Mouse (Mus musculus) liver, embryonic 16.5 days (tissue): ENCODE measurements around the gene D430041D05Rik. TPM values are rescaled to one million over a fixed set of nuclear protein-coding genes. Genes with fewer than 3 reads are reported as not detected.

ENCODE experiments used
- ATAC-seq: fragments of 200-750 bp; cut with Nextera tagmentation; 2 replicates; pipeline ENCODE4 v1.8.0; 2017; ENCODE audit warnings: low read depth, mild to moderate bottlenecking, moderate number of reproducible peaks, moderate library complexity
- H3K27ac ChIP-seq: fragments of 300-500 bp; sonication (generic); 2 replicates; pipeline ENCODE4 v1.5.1; 2014; ENCODE audit warnings: mild to moderate bottlenecking, low read length
- H3K27me3 ChIP-seq: fragments of 300-500 bp; sonication (generic); 2 replicates; pipeline ENCODE4 v1.6.1; 2014; ENCODE audit warnings: low read depth, low read length, mixed read lengths; ENCODE audit not compliant: control insufficient read depth, insufficient read depth
- H3K36me3 ChIP-seq: fragments of 300-500 bp; sonication (generic); 2 replicates; pipeline ENCODE4 v1.6.1; 2014; ENCODE audit warnings: mild to moderate bottlenecking; ENCODE audit not compliant: control insufficient read depth, insufficient read depth
- H3K4me1 ChIP-seq: fragments of 300-500 bp; sonication (generic); 2 replicates; pipeline ENCODE4 v1.6.1; 2014; ENCODE audit warnings: low read depth, low read length, mixed read lengths; ENCODE audit not compliant: control insufficient read depth
- H3K4me2 ChIP-seq: fragments of 300-500 bp; sonication (generic); 2 replicates; pipeline ENCODE4 v1.6.1; 2014; ENCODE audit warnings: low read depth, low read length, mixed read lengths
- H3K4me3 ChIP-seq: fragments of 300-500 bp; sonication (generic); 2 replicates; pipeline ENCODE4 v1.5.1; 2014; ENCODE audit warnings: low read depth, mild to moderate bottlenecking, low read length
- H3K9ac ChIP-seq: fragments of 300-500 bp; sonication (generic); 2 replicates; pipeline ENCODE4 v1.6.1; 2014; ENCODE audit warnings: low read depth, low read length
- H3K9me3 ChIP-seq: fragments of 300-500 bp; sonication (generic); replicated peaks from 2 replicates; pipeline ENCODE4 v1.6.1; 2016; ENCODE audit warnings: low read length; ENCODE audit not compliant: control insufficient read depth
- WGBS: fragments of 180-500 bp; shearing (Covaris S2); extraction: QIAGEN DNeasy Blood & Tissue Kit; methylation state at CpG from one replicate; pipeline ENCODE4 v1.1.7; 2014; ENCODE audit not compliant: insufficient replicate concordance; 5-methylcytosine and 5-hydroxymethylcytosine counted together
- polyA plus RNA-seq: library from polyadenylated mRNA; unstranded; fragments of >200 nt; fragmentation: Nextera tagmentation; extraction: Ambion mirVana; gene quantifications from 2 replicates; pipeline ENCODE4 v1.2.1, GENCODE M21; 2015

Gene D430041D05Rik
- polyA plus RNA-seq, 1 experiment from 2014 or later: not detected

DNA sequence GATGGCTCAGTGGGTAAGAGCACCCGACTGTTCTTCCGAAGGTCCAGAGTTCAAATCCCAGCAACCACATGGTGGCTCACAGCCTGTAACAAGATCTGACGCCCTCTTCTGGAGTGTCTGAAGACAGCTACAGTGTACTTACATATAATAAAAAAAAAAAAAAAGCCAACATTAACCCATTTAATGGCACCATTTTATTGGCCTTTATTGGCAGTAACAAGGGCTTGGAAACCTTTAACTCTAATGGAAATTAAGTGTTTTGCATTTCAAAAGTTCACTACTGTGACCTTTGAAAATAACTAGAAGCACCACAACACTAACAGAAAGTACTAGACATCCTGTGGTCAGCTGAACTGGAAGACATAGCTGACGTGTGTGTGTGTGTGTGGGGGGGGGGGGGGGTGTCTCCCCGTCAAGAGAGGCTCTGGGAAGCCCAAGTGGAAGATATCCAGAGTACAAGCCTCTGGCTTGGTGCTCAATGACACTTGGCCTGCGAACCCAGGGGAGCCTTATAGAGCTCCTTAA lies 39.1 kb downstream of the D430041D05Rik start:
- Histone ChIP-seq H3K4me3 (no peak overlapping the region), H3K9ac (no peak overlapping the region), H3K4me2 (no peak overlapping the region), H3K27me3 (no peaks in the 10 kb centered on the region), H3K27ac (no peak overlapping the region), H3K36me3 (no peaks in the 10 kb centered on the region), H3K9me3 (no peaks in the 10 kb centered on the region), H3K4me1 (no peaks in the 10 kb centered on the region)
- ATAC-seq: no peak
- 50% methylated on average over 6 of the region's 6 CpGs for WGBS

DNA sequence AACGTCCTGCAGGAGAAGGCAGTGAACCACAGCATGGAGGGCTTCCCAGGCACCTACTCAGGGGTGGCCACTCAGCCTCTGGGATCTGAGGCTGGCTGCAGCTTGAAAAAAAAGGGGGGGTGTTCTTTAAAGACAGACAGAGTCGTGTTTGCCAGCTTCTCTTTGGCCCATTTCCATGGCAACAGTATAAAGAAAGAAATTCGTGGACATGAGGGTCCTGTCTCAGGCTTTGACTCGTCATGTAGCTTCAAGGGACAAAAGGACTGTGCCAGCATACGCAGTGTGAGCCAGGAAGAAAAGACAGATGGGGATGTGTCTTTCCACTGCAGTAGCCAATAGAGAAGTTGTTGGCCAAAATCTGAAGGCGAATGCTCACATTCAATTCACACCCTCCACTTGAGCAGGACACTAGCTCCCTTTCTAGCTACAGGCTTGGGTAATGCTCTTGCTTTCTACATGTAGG lies 42.9 kb downstream of the D430041D05Rik start:
- Histone ChIP-seq H3K27ac (no peak overlapping the region), H3K9me3 (no peaks in the 10 kb centered on the region), H3K4me1 (no peaks in the 10 kb centered on the region), H3K4me3 (no peak overlapping the region), H3K4me2 (no peak overlapping the region), H3K27me3 (no peaks in the 10 kb centered on the region), H3K9ac (no peak overlapping the region), H3K36me3 (no peaks in the 10 kb centered on the region)
- 41% methylated on average over 6 of the region's 6 CpGs for WGBS
- no peak for ATAC-seq

DNA sequence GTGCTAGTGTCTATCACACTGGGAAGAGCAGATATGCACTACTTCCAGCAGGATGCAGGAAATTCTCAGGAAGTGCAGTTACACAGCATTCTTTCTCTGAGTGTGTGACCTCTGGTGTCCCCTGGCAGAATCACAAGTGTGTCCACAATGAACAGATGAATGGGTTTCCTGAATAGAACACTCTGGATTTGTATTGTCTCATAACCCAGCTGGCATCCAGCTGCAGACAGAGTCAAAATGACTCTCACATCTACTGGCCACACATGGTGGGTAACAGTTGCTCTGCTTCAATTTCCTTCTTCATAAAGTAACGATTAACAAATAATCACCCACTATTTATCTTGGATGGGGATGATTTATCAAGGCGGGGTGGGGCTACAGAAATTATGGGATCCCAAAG lies 43.5 kb downstream of the D430041D05Rik start:
- no peaks in the 10 kb centered on the region for H3K27me3 ChIP-seq
- WGBS: 55% methylated on average over 2 of the region's 2 CpGs
- no peaks in the 10 kb centered on the region for H3K36me3 ChIP-seq
- H3K9ac ChIP-seq: no peak overlapping the region
- no peaks in the 10 kb centered on the region for H3K4me1 ChIP-seq
- no peaks in the 10 kb centered on the region for H3K9me3 ChIP-seq
- H3K4me3 ChIP-seq: no peak overlapping the region
- no peak overlapping the region for H3K4me2 ChIP-seq
- ATAC-seq: no peak
- no peak overlapping the region for H3K27ac ChIP-seq

DNA sequence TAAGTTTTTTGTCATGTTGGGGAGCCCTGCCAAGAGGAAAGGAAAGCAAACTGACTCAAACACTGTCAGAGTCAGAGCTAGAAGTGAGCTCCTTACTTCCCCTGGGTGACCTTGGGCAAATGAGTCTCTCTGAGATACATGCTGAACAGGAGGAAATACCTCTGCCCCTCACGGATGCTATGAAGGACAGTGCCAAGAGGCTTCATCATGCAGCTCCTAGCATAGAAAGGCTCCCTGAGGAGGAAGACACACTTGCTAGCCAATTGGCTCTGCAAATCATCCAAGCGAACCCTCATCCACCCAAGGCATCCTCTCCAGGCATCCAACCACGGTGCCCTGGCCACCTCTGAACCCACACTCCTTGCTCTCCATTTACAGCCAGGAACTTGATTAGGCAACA lies 51.5 kb downstream of the D430041D05Rik start:
- WGBS: 40% methylated on average over 3 of the region's 3 CpGs
- Histone ChIP-seq H3K27me3 (no peaks in the 10 kb centered on the region), H3K4me3 (no peak overlapping the region), H3K36me3 (no peaks in the 10 kb centered on the region), H3K9ac (no peak overlapping the region), H3K4me1 (no peaks in the 10 kb centered on the region), H3K4me2 (no peak overlapping the region), H3K27ac (no peak overlapping the region), H3K9me3 (no peaks in the 10 kb centered on the region)
- no peak for ATAC-seq

DNA sequence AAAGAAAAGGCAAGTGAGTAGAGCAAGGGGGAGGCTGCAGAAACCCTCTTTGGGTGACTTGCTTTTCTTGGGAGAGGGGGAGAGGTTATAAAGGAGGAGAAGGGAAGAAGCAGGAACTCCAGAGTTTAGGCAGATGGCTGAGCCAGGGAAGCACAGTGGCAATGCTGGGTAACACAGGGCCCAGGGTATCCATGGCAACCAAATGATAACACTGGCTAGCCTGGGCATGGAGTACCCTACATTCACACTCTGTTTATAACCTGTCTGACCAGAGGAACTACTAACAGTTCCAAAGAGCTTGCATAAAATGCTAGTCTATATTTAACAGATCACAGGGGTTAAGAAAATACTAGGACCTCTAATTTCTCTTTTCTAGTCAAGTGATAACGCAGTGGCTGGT lies 51.9 kb downstream of the D430041D05Rik start:
- WGBS: 79% methylated on average over 1 of the region's 1 CpGs

DNA sequence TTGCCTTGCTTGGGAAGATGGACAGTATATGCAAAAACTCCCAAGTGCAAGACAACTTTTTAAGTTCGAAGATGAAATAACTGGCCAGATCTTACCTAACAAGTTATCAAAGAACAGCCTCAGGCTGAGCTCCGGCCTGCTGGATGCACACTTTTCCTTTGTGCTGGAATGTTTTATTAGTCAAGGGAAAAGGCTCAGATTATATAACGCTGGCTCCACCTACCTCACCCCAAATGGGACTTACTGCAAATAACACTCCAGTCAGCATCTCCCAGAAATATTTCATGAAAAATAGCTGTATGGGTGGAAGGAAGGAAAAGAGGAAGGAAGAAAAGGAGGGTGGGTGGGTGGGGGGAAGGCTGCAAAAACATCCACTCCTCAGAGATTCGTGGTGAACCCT lies 54.3 kb downstream of the D430041D05Rik start:
- Histone ChIP-seq H3K4me1 (no peaks in the 10 kb centered on the region), H3K36me3 (no peaks in the 10 kb centered on the region), H3K27ac (no peak overlapping the region), H3K9me3 (no peaks in the 10 kb centered on the region), H3K4me3 (no peak overlapping the region), H3K27me3 (no peaks in the 10 kb centered on the region), H3K9ac (no peak overlapping the region), H3K4me2 (no peak overlapping the region)
- WGBS: 50% methylated on average over 4 of the region's 4 CpGs
- no peak for ATAC-seq

More for the DNA sequence above, 51.9 kb downstream of the D430041D05Rik start:
- no peak for ATAC-seq
- Histone ChIP-seq H3K4me2 (no peak overlapping the region), H3K9ac (no peak overlapping the region), H3K4me3 (no peak overlapping the region), H3K27ac (no peak overlapping the region), H3K27me3 (no peaks in the 10 kb centered on the region), H3K4me1 (no peaks in the 10 kb centered on the region), H3K9me3 (no peaks in the 10 kb centered on the region), H3K36me3 (no peaks in the 10 kb centered on the region)

DNA sequence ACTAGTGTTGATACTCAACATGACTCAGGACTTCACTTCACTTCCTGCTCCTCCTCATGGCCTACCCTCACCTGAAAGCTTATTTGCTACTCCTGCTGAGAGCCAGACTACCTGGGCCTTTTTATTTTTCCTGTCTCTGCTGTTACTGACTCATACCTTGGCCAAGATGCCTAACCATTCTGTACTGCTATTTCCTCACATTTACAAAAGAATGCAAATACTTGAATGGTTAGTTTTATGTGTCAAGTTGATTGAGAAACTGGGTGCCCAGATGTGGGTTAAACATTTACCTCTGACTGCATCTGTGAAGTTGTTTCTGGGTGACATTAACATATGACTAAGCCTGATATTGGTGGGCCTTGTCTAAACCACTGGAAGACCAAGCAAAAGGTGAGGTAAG lies 56.7 kb downstream of the D430041D05Rik start:
- no peaks in the 10 kb centered on the region for H3K36me3 ChIP-seq
- H3K4me2 ChIP-seq: no peak overlapping the region
- H3K4me3 ChIP-seq: no peak overlapping the region
- H3K27ac ChIP-seq: no peak overlapping the region
- H3K9me3 ChIP-seq: no peaks in the 10 kb centered on the region
- H3K27me3 ChIP-seq: no peaks in the 10 kb centered on the region
- H3K4me1 ChIP-seq: no peaks in the 10 kb centered on the region
- H3K9ac ChIP-seq: no peak overlapping the region
- ATAC-seq: no peak

DNA sequence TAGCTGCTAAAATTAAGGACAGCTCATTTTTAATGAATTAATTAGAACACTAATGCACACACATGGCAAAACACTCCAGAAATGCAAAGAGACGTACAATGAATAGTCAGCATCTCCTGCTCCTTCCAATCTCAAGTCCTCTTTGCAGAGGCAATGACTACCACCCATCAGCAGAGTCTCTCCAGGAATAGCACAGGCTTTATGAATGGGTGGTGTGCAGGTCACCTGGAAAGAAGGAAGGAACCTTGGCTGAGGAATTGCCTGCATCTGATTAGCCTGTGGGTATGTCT lies 58.7 kb downstream of the D430041D05Rik start:
- ATAC-seq: no peak

DNA sequence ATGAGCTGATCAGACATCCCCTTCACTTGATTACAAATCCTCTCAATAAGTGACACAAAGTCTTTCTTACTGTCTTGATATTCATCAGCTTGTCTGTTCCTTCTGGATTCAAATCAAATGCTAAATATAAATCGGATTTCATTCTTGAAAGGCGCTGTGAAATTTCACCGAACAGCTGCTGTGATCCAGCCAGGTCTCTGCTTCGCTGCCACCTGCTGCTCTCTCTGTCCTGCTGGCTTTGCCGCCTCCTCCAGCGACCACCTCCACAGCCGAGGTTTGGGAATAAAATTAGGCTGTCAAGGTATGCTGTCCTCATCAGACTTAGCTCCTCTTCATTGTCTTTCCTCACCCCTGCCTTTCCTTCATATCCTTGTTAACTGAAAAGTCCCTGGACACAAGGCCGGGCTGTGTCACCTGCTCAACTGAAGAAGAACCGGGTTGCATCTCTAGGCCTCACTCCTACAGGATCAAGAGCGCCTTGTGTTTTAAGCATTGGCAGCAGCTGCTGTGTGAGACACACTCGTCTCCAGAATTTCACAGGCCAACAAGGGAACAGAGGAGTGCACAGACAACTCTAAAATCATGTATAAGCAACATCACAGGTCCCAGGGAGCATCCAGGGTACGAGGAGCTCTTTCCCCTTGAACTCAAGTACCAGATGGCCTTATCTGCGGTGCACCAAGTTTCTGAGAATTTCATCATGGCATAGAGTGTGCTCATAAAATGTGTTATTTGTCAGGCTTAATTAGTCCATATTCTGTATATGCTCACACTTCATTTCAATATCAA lies 59.2 kb downstream of the D430041D05Rik start:
- H3K27me3 ChIP-seq: no peaks in the 10 kb centered on the region
- H3K4me2 ChIP-seq: no peak overlapping the region
- H3K4me1 ChIP-seq: no peaks in the 10 kb centered on the region
- WGBS: 55% methylated on average over 13 of the region's 13 CpGs
- H3K36me3 ChIP-seq: no peaks in the 10 kb centered on the region
- no peak for ATAC-seq
- H3K9me3 ChIP-seq: no peaks in the 10 kb centered on the region
- H3K27ac ChIP-seq: no peak overlapping the region
- H3K9ac ChIP-seq: no peak overlapping the region
- H3K4me3 ChIP-seq: no peak overlapping the region

More for the DNA sequence above, 58.7 kb downstream of the D430041D05Rik start:
- H3K4me2 ChIP-seq: no peak overlapping the region
- H3K4me3 ChIP-seq: no peak overlapping the region
- WGBS: 70% methylated on average over 1 of the region's 1 CpGs
- H3K4me1 ChIP-seq: no peaks in the 10 kb centered on the region
- H3K9me3 ChIP-seq: no peaks in the 10 kb centered on the region
- H3K27ac ChIP-seq: no peak overlapping the region
- H3K27me3 ChIP-seq: no peaks in the 10 kb centered on the region
- H3K9ac ChIP-seq: no peak overlapping the region
- no peaks in the 10 kb centered on the region for H3K36me3 ChIP-seq
